Mouse (Mus musculus): Measurements from ENCODE around the gene Olfr1086.
"Not testable (repeated sequence)": the region's sequence is repeated elsewhere in the genome, so short reads cannot be mapped to it uniquely, and the experiment has no call there.

Olfr1086 gene

GRCm38 (mm10) chr2:86679992-86680391, at the start of gene Olfr1086:
Olfr1086 (minus strand) TSS chr2:86680092.
- CTCF ChIA-PET: no interaction called here

GRCm38 (mm10) chr2:86698295-86698694, 18.4 kb upstream of the Olfr1086 start, which contains the start of gene Olfr1087:
Olfr1087 (minus strand) TSS chr2:86698395.
- CTCF ChIA-PET: no interaction called here

DNA sequence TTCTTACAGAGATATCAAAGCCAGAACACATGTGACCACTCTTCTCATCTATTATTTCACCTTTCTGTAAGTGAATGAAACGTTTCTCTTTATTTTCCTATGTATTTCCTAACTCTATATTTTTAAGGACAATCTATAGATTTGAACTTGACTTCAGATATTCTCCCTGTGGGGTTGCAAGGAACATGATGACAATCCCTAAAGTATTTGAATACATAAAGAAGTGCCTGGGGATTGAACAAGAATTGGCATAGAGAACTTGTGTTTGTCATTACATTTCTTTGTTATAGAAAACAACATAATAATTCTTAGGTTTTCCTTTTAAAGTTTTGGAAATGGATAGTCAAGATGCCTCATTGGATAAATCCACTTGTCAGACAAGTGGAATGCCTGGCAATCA, 18.0 kb downstream of the Olfr1086 start, which contains the start of gene Olfr1085:
Gene Olfr1085, minus strand, starts transcription at position 101 of the 400 bp plus-strand sequence.
- CTCF ChIA-PET: no interaction called here

GRCm38 (mm10) chr2:86639625-86640024, 40.3 kb downstream of the Olfr1086 start, which contains the start of gene Olfr1084:
Olfr1084 (minus strand) TSS chr2:86639725.
- CTCF ChIA-PET: not testable (repeated sequence)

All from spleen, embryonic (tissue).